Mouse (Mus musculus) kidney, embryonic 14.5 days (tissue): ENCODE data around the gene Dock11. TPM values are rescaled to one million over a fixed set of nuclear protein-coding genes. Genes with fewer than 3 reads are reported as not detected.

Experiments used
- ATAC-seq: fragments of 200-750 bp; cut with Nextera tagmentation; 2 replicates; pipeline ENCODE4 v1.8.0; 2017; ENCODE audit warnings: moderate number of reproducible peaks, mild to moderate bottlenecking, moderate TSS enrichment, moderate library complexity; ENCODE audit not compliant: low FRiP score, low TSS enrichment
- H3K27ac ChIP-seq: fragments of 300-500 bp; sonication (generic); 2 replicates; pipeline ENCODE4 v1.5.1; 2014; ENCODE audit warnings: low read depth, mild to moderate bottlenecking, low read length, moderate library complexity, mixed read lengths
- H3K27me3 ChIP-seq: fragments of 300-500 bp; sonication (generic); 2 replicates; pipeline ENCODE4 v1.6.1; 2014; ENCODE audit warnings: mild to moderate bottlenecking, low read length; ENCODE audit not compliant: control insufficient read depth, insufficient read depth
- H3K36me3 ChIP-seq: fragments of 300-500 bp; sonication (generic); 2 replicates; pipeline ENCODE4 v1.6.1; 2014; ENCODE audit warnings: low read length, mixed read lengths; ENCODE audit not compliant: control insufficient read depth, insufficient read depth
- H3K4me1 ChIP-seq: fragments of 300-500 bp; sonication (generic); 2 replicates; pipeline ENCODE4 v1.6.1; 2014; ENCODE audit warnings: low read length, mixed read lengths; ENCODE audit not compliant: control insufficient read depth, insufficient read depth
- H3K4me2 ChIP-seq: fragments of 300-500 bp; sonication (generic); replicated peaks from 2 replicates; pipeline ENCODE4 v1.6.1; 2014; ENCODE audit warnings: low read depth, mild to moderate bottlenecking, low read length
- H3K4me3 ChIP-seq: fragments of 300-500 bp; sonication (generic); 2 replicates; pipeline ENCODE4 v1.5.1; 2014; ENCODE audit warnings: mild to moderate bottlenecking, low read length
- H3K9ac ChIP-seq: fragments of 300-500 bp; sonication (generic); 2 replicates; pipeline ENCODE4 v1.6.1; 2014; ENCODE audit warnings: low read depth, mild to moderate bottlenecking, low read length, moderate library complexity
- H3K9me3 ChIP-seq: fragments of 300-500 bp; sonication (generic); 2 replicates; pipeline ENCODE4 v1.6.1; 2016; ENCODE audit warnings: low read length; ENCODE audit not compliant: control insufficient read depth
- WGBS: fragments of 180-500 bp; shearing (Covaris S2); extraction: QIAGEN DNeasy Blood & Tissue Kit; methylation state at CpG from one replicate; pipeline ENCODE4 v1.1.7; 2014; 5-methylcytosine and 5-hydroxymethylcytosine counted together
- polyA plus RNA-seq: library from polyadenylated mRNA; unstranded; fragments of >200 nt; fragmentation: Nextera tagmentation; extraction: Ambion mirVana; gene quantifications from 2 replicates; pipeline ENCODE4 v1.2.1, GENCODE M21; 2014

Dock11 gene
- 14.2 and 22.8 TPM in 2 replicates for polyA plus RNA-seq

- 29% methylated on average over 20 of the region's 38 CpGs for WGBS
- no peaks in the 10 kb centered on the region for H3K36me3 ChIP-seq
- H3K27ac ChIP-seq, result peak within 1 kb of the TSS; percentile 59
- H3K4me3 ChIP-seq, result peak within 1 kb of the TSS; percentile 55
- H3K4me2 ChIP-seq, result peak within 1 kb of the TSS; percentile 51
- peak; percentile 88 for ATAC-seq
- no peaks in the 10 kb centered on the region for H3K27me3 ChIP-seq
- H3K9ac ChIP-seq, result peak within 1 kb of the TSS; percentile 73
- no peaks in the 10 kb centered on the region for H3K9me3 ChIP-seq
- no peaks in the 10 kb centered on the region for H3K4me1 ChIP-seq
Observed at GRCm38 (mm10) chrX:35888087-35888895, at the start of gene Dock11. Dock11 (plus strand) TSS chrX:35888832.

DNA sequence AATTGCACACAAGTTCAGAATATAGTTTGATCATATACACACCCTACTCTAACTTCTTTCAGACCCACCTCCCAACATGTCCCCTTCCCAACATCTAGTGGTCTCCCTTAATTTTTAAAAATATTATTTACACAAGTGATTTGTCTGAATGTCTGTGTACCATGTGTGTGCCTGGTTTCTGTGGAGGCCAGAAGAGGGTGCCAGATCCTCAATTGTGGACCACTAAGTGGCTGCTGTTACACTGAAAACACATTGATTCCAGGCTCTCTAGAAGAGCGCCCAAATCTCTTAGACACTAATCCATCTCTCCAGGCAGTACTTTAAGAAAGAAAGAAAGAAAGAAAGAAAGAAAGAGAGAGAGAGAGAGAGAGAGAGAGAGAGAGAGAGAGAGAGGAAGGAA is 8.9 kb upstream of the Dock11 start:
- H3K27ac ChIP-seq, result no peak overlapping the region
- H3K27me3 ChIP-seq, result no peaks in the 10 kb centered on the region
- no peaks in the 10 kb centered on the region for H3K9me3 ChIP-seq
- H3K4me2 ChIP-seq, result no peak overlapping the region
- H3K4me1 ChIP-seq, result no peaks in the 10 kb centered on the region
- H3K36me3 ChIP-seq, result no peaks in the 10 kb centered on the region
- no peak overlapping the region for H3K4me3 ChIP-seq
- 56% methylated on average over 1 of the region's 1 CpGs for WGBS
- no peak for ATAC-seq
- H3K9ac ChIP-seq, result no peak overlapping the region

- Histone ChIP-seq H3K4me1 (no peaks in the 10 kb centered on the region), H3K9ac (peak overlapping the region; percentile 73), H3K36me3 (no peaks in the 10 kb centered on the region), H3K9me3 (no peaks in the 10 kb centered on the region), H3K4me3 (peak overlapping the region; percentile 55), H3K4me2 (peak overlapping the region; percentile 51), H3K27ac (peak overlapping the region; percentile 59), H3K27me3 (no peaks in the 10 kb centered on the region)
- 14% methylated on average over 35 of the region's 58 CpGs for WGBS
- peak; percentile 70 for ATAC-seq
Observed at GRCm38 (mm10) chrX:35888945-35889799, 540 bp downstream of the Dock11 start.

DNA sequence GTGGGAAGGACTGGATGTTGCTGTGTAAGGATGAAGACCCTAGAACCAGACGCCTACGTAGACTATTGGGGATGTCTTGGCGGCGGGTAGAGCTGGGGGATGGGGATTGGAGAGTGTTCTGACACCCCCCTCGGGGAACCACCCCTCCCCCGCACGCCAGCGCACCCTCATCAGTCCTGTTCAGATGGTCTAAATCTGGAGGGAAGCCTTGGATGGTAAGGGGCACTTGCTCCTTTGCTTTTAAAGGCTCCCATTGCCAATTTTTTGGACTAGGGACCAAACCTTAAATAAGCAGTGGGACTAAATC is 1.1 kb downstream of the Dock11 start:
- peak; percentile 32; the same call in 1 of the 2 replicates for ATAC-seq
- Histone ChIP-seq H3K9ac (peak overlapping the region; percentile 73; the same call in 1 of the 2 replicates), H3K27ac (no peak overlapping the region), H3K4me3 (peak overlapping the region; percentile 55), H3K27me3 (no peaks in the 10 kb centered on the region), H3K4me1 (no peaks in the 10 kb centered on the region), H3K4me2 (peak overlapping the region; percentile 51), H3K36me3 (no peaks in the 10 kb centered on the region), H3K9me3 (no peaks in the 10 kb centered on the region)
- 19% methylated on average over 8 of the region's 8 CpGs for WGBS

DNA sequence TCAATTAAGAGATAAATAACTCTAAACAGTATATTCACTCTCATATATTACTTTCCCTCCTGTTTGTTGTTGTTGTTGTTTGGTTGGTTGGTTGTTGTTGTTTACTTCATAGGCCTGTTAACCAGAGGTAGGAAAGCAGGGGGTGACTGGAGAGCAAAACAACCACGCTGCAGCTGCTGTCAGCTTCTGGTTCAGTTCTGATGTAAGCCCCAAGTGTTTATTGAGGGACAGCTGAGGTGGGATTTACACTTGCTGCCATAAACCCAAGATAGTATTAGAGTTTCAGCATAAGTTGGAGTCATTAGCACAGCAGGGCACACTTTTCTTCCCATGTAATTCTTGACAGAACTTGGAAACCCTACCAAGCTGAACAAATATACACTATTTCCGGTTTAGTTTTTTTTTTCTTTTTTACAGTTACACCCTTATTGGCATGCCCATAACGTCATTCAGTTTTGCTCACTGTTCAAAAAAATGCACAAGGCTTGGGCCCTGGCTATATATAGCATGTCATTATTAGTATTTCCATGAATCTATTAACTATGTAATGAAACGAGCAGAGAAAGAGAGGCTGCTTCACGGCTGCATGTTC is 3.0 kb downstream of the Dock11 start:
- WGBS, result 70% methylated on average over 5 of the region's 5 CpGs
- Histone ChIP-seq H3K4me2 (no peak overlapping the region), H3K9me3 (no peaks in the 10 kb centered on the region), H3K4me3 (no peak overlapping the region), H3K4me1 (no peaks in the 10 kb centered on the region), H3K36me3 (no peaks in the 10 kb centered on the region), H3K27ac (no peak overlapping the region), H3K9ac (no peak overlapping the region), H3K27me3 (no peaks in the 10 kb centered on the region)
- no peak for ATAC-seq

GRCm38 (mm10) chrX:35892377-35892776 is 3.7 kb downstream of the Dock11 start:
- no peak overlapping the region for H3K27ac ChIP-seq
- H3K4me2 ChIP-seq, result no peak overlapping the region
- no peaks in the 10 kb centered on the region for H3K9me3 ChIP-seq
- H3K9ac ChIP-seq, result no peak overlapping the region
- no peak for ATAC-seq
- 66% methylated on average over 5 of the region's 5 CpGs for WGBS
- H3K4me3 ChIP-seq, result no peak overlapping the region
- no peaks in the 10 kb centered on the region for H3K36me3 ChIP-seq
- no peaks in the 10 kb centered on the region for H3K4me1 ChIP-seq
- H3K27me3 ChIP-seq, result no peaks in the 10 kb centered on the region

- Histone ChIP-seq H3K4me3 (no peak overlapping the region), H3K4me2 (no peak overlapping the region), H3K36me3 (no peaks in the 10 kb centered on the region), H3K27ac (no peak overlapping the region), H3K9ac (no peak overlapping the region), H3K27me3 (no peaks in the 10 kb centered on the region), H3K9me3 (no peaks in the 10 kb centered on the region), H3K4me1 (no peaks in the 10 kb centered on the region)
- 77% methylated on average over 11 of the region's 11 CpGs for WGBS
- ATAC-seq, result no peak
Observed at GRCm38 (mm10) chrX:35897648-35898500, 9.2 kb downstream of the Dock11 start.

- no peak overlapping the region for H3K9ac ChIP-seq
- no peaks in the 10 kb centered on the region for H3K36me3 ChIP-seq
- no peaks in the 10 kb centered on the region for H3K9me3 ChIP-seq
- no peak for ATAC-seq
- H3K4me2 ChIP-seq, result no peak overlapping the region
- WGBS, result 93% methylated on average over 2 of the region's 2 CpGs
- H3K4me1 ChIP-seq, result no peaks in the 10 kb centered on the region
- no peak overlapping the region for H3K27ac ChIP-seq
- H3K27me3 ChIP-seq, result no peaks in the 10 kb centered on the region
- H3K4me3 ChIP-seq, result no peak overlapping the region
Observed at GRCm38 (mm10) chrX:35898501-35898766, 9.8 kb downstream of the Dock11 start.
